Mouse (Mus musculus): Measurements from ENCODE around the gene Selenbp1.
A peak's percentile ranks its signal among the peaks of the same experiment; 100 is the strongest.

The Selenbp1 gene

GRCm38 (mm10) chr3:94974528-94975422 lies 41.9 kb downstream of the Selenbp1 start, which contains the start of gene Pi4kb:
Gene Pi4kb (plus strand): TSS chr3:94974731.
- peak; percentile 96 for DNase-seq (ENCODE audit: extremely low spot score)

- no peak for DNase-seq (ENCODE audit: extremely low spot score)
Measured at GRCm38 (mm10) chr3:94984312-94984711, 51.5 kb downstream of the Selenbp1 start.

- DNase-seq (ENCODE audit: extremely low spot score), result no peak
Measured at GRCm38 (mm10) chr3:94985513-94985912, 52.7 kb downstream of the Selenbp1 start.

- no peak for DNase-seq (ENCODE audit: extremely low spot score)
Measured at GRCm38 (mm10) chr3:94987578-94987977, 54.7 kb downstream of the Selenbp1 start.

- no peak for DNase-seq (ENCODE audit: extremely low spot score)
Measured at GRCm38 (mm10) chr3:94989159-94989761, 56.4 kb downstream of the Selenbp1 start.

Data from embryo, embryonic 9.5 days (tissue).